Mouse (Mus musculus): Measurements from ENCODE around the gene Ripk4.

DNA sequence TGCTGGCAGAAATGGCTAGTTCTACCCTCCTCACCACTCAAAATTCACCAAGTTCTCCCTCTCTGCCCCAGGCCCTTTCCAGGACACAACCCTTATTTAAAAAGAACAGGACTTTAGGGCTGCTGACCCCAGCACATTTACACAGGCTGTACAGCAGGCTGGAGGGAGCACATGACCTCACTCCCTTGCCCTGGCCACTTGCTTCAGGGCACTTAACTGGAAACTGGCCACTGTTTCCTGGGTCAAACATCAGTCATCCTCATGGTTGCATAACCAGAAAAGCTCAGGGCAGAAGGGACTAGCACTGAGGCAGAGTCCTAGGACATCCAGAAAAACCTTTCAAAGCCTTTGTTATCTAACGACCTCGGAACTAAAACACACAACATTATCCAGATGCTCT is 5.3 kb downstream of the Ripk4 start:
- TF ChIP-seq CTCF (IDR thresholded peaks at IDR 0.05; ENCODE audit: low read depth, low read length) (no peak), POLR2A (IDR thresholded peaks at IDR 0.05; ENCODE audit: insufficient read depth, low read length) (no peak), EP300 (IDR thresholded peaks at IDR 0.05; ENCODE audit: insufficient read depth, low read depth, low read length) (no peak)

Measured in ES-Bruce4 (cell line).